Mouse (Mus musculus) MEL (cell line): ENCODE results near the gene Hgfac.

Source experiments
- EP300 ChIP-seq, 2 experiments: IDR thresholded peaks; 2 replicates each; pipeline ENCODE4 v1.6.1; 2011; ENCODE audit warnings: improper control_type of control experiment in 2 of 2, low read length in 2 of 2, low read depth in 1 of 2, mild to moderate bottlenecking in 1 of 2
- POLR2A ChIP-seq, 2 experiments: IDR thresholded peaks; 2 replicates each; pipeline ENCODE4 v1.6.1; 2011 to 2012; ENCODE audit warnings: low read length in 2 of 2, mild to moderate bottlenecking in 2 of 2, control low read depth in 1 of 2, improper control_type of control experiment in 1 of 2, low read depth in 1 of 2, moderate library complexity in 1 of 2; ENCODE audit not compliant: control insufficient read depth in 1 of 2, insufficient read depth in 1 of 2, poor library complexity in 1 of 2
- POLR2AphosphoS2 ChIP-seq: IDR thresholded peaks from 2 replicates; pipeline ENCODE4 v1.6.1; 2011; ENCODE audit warnings: low read length, improper control_type of control experiment
- RAD21 ChIP-seq: IDR thresholded peaks from 2 replicates; pipeline ENCODE4 v1.6.1; 2011; ENCODE audit warnings: mild to moderate bottlenecking, low read depth, low read length, improper control_type of control experiment

- TF ChIP-seq EP300 (IDR thresholded peaks at IDR 0.05; ENCODE audit: low read depth in 1 of 2, low read length in 2 of 2) (no peak), RAD21 (no peak), POLR2A (IDR thresholded peaks at IDR 0.05; ENCODE audit: control insufficient read depth in 1 of 2, insufficient read depth in 1 of 2, low read depth in 1 of 2, low read length in 2 of 2, poor library complexity in 1 of 2) (no peak), POLR2AphosphoS2 (no peak)
Observed at GRCm38 (mm10) chr5:35019673-35020300, 21.5 kb upstream of the Hgfac start.
